19 mouse cellular contexts compared by ENCODE assay signal in the genomic region with DNA sequence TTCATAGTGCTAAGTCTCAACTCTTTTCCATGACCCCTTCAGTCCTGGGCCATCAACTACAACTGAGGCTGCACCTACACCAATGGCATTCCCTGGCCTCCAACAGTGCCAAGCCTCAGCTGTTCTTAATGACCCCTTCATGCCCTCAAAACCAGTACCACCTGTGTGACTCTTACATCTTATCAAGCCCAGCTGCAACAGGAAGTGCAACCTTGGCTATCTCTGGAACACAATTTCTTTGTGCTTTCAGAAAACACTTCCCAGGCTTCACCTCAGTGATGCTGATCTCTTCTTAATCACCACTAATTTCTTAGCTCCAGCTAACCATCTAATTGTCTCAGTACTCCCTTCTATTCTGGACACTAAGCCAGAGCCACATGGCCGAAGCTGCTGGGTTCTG. TPM values are rescaled to one million over a fixed set of nuclear protein-coding genes. Genes with fewer than 3 reads are reported as not detected.
DNase-seq lines count a peak whose midpoint lies in the region; ATAC-seq and TF ChIP-seq lines count a peak whose summit lies in the region.
"Had no signal": no experiment of that assay in that cellular context is flagged by ENCODE, and none has a peak within 500 bp of the region (broad histone marks: within the 10 kb centered on the region; RNA-seq: fewer than 3 reads in every experiment).

No protein-coding gene starts in this region.

- 0% methylated on average over 1 of the region's 1 CpGs for WGBS in bone marrow, adult 2 months
- WGBS in forebrain, embryonic 16.5 days = 93% methylated on average over 1 of the region's 1 CpGs

- peak; percentile 13 for DNase-seq in splenic B cell, adult 2 months (ENCODE audit: low read depth, low spot score)
- DNase-seq in lung, postnatal 4 days = no peak
- no peak for DNase-seq in layer of hippocampus, postnatal 10 days (ENCODE audit: low spot score in 2 of 2)
- DNase-seq: adrenal gland, adult 2 months; cerebellum, adult 2 months; heart, postnatal 14 days; kidney, postnatal 4 days had no signal

- H3K9ac ChIP-seq in forebrain, embryonic 16.5 days (replicated peaks; ENCODE audit: low read depth, low read length) = no peak overlapping the region
- H3K9ac ChIP-seq: forebrain, embryonic 13.5 days; heart, embryonic 13.5 days; kidney, embryonic 15.5 days; midbrain, embryonic 13.5 days had no signal

- H3K9me3 ChIP-seq in megakaryocyte, embryonic 14.5 days = no peaks in the 10 kb centered on the region
- no peaks in the 10 kb centered on the region for H3K9me3 ChIP-seq in forebrain, embryonic 16.5 days (ENCODE audit: control insufficient read depth, low read length)
- H3K9me3 ChIP-seq: forebrain, embryonic 13.5 days; heart, embryonic 13.5 days; kidney, embryonic 15.5 days; midbrain, embryonic 13.5 days had no signal

- ATAC-seq in megakaryocyte, adult 5-6 weeks (ENCODE audit: poor library complexity, severe bottlenecking) = no peak
- ATAC-seq in forebrain, embryonic 16.5 days = no peak
- ATAC-seq: forebrain, embryonic 13.5 days; hindbrain, postnatal 0 days; intestine, embryonic 16.5 days; lung, postnatal 0 days; midbrain, embryonic 13.5 days; Patski had no signal

- H3K4me3 ChIP-seq in megakaryocyte, embryonic 14.5 days (replicated peaks) = peak overlapping the region; percentile 80
- no peak overlapping the region for H3K4me3 ChIP-seq in bone marrow, adult 2 months (replicated peaks; ENCODE audit: control insufficient read depth, low read depth, low read length)
- H3K4me3 ChIP-seq in forebrain, embryonic 16.5 days (replicated peaks; ENCODE audit: low read length) = no peak overlapping the region
- H3K4me3 ChIP-seq: forebrain, embryonic 13.5 days; heart, embryonic 13.5 days; kidney, embryonic 15.5 days; midbrain, embryonic 13.5 days had no signal

- no peaks in the 10 kb centered on the region for H3K27me3 ChIP-seq in megakaryocyte, embryonic 14.5 days (replicated peaks)
- H3K27me3 ChIP-seq in splenic B cell, adult 2 months (ENCODE audit: control insufficient read depth, insufficient read depth, low read length, poor library complexity, severe bottlenecking) = no peaks in the 10 kb centered on the region
- no peaks in the 10 kb centered on the region for H3K27me3 ChIP-seq in forebrain, embryonic 16.5 days (replicated peaks; ENCODE audit: control insufficient read depth, insufficient read depth, low read length)
- H3K27me3 ChIP-seq: forebrain, embryonic 13.5 days; heart, embryonic 13.5 days; kidney, embryonic 15.5 days; midbrain, embryonic 13.5 days; Patski had no signal

- H3K36me3 ChIP-seq in megakaryocyte, embryonic 14.5 days (replicated peaks; ENCODE audit: low read length) = peaks cover 48% of the 10 kb centered on the region
- 0 out of 2 replicates have a peak, but pooled peaks cover 1% of the 10 kb centered on the region for H3K36me3 ChIP-seq in splenic B cell, adult 2 months (ENCODE audit: control insufficient read depth, insufficient read depth, low read length, poor library complexity, severe bottlenecking)
- H3K36me3 ChIP-seq in forebrain, embryonic 16.5 days (ENCODE audit: control insufficient read depth, insufficient read depth) = peaks cover 2% of the 10 kb centered on the region; the same call in 1 of the 2 replicates

- no peak for TF ChIP-seq CTCF in bone marrow, adult 2 months (IDR thresholded peaks at IDR 0.05; ENCODE audit: control insufficient read depth, insufficient read depth, low read length)

- no peak for TF ChIP-seq POLR2A in bone marrow, adult 2 months (IDR thresholded peaks at IDR 0.05; ENCODE audit: borderline replicate concordance, control insufficient read depth, low read depth, low read length)

- H3K4me2 ChIP-seq in forebrain, embryonic 16.5 days (ENCODE audit: low read length) = no peak overlapping the region
- H3K4me2 ChIP-seq: forebrain, embryonic 13.5 days; heart, embryonic 13.5 days; kidney, embryonic 15.5 days; midbrain, embryonic 13.5 days had no signal

- H3K4me1 ChIP-seq in megakaryocyte, embryonic 14.5 days = peaks cover 31% of the 10 kb centered on the region
- peaks cover 2% of the 10 kb centered on the region for H3K4me1 ChIP-seq in bone marrow, adult 2 months (ENCODE audit: control insufficient read depth, insufficient read depth, low read length)
- peaks cover 10% of the 10 kb centered on the region for H3K4me1 ChIP-seq in forebrain, embryonic 16.5 days (replicated peaks; ENCODE audit: control insufficient read depth, insufficient read depth, low read length)

- H3K27ac ChIP-seq in bone marrow, adult 2 months (ENCODE audit: control insufficient read depth, insufficient read depth, low read depth, low read length, poor library complexity) = peak overlapping the region; percentile 54; the same call in 1 of the 2 replicates
- H3K27ac ChIP-seq in forebrain, embryonic 16.5 days (ENCODE audit: low read length) = no peak overlapping the region
- H3K27ac ChIP-seq: forebrain, embryonic 13.5 days; heart, embryonic 13.5 days; hindbrain, postnatal 0 days; kidney, embryonic 15.5 days; midbrain, embryonic 13.5 days had no signal

RNA-seq across cellular contexts. Expression of gene Pfkm, which starts 3.5 kb away (rescaled TPM):
- polyA plus RNA-seq in megakaryocyte, embryonic 14.5 days (2012; ENCODE audit: insufficient read depth, low replicate concordance) = 2.6 and 10.2 TPM in 2 replicates
- 2.4 and 3.1 TPM in 2 replicates for total RNA-seq in megakaryocyte, adult 5-6 weeks (2015)
- 4.7 and 6.2 TPM in 2 replicates for total RNA-seq in megakaryocyte, adult 5-6 weeks (2017)
- polyA plus RNA-seq in bone marrow, adult 2 months (2011; ENCODE audit: insufficient read depth, insufficient read length, low replicate concordance, missing spikeins) = 22.9 and 23.0 TPM in 2 replicates
- polyA plus RNA-seq in forebrain, embryonic 16.5 days (2015; fragmentation: Nextera tagmentation; extraction: Ambion mirVana) = 93.3 and 97.0 TPM in 2 replicates
- total RNA-seq in layer of hippocampus, postnatal 10 days (2021) = 100 to 1,000 TPM; 237 to 251 TPM

RNA-seq across cellular contexts. Expression of gene Senp1, which starts 4.7 kb away (rescaled TPM):
- polyA plus RNA-seq in megakaryocyte, embryonic 14.5 days (2012; ENCODE audit: insufficient read depth, low replicate concordance) = 5.1 and 9.2 TPM in 2 replicates
- 43.4 and 44.7 TPM in 2 replicates for total RNA-seq in megakaryocyte, adult 5-6 weeks (2015)
- total RNA-seq in megakaryocyte, adult 5-6 weeks (2017) = 39.9 and 52.2 TPM in 2 replicates
- polyA plus RNA-seq in bone marrow, adult 2 months (2011; ENCODE audit: insufficient read depth, insufficient read length, low replicate concordance, missing spikeins) = 23.1 and 27.6 TPM in 2 replicates
- polyA plus RNA-seq in forebrain, embryonic 16.5 days (2015; fragmentation: Nextera tagmentation; extraction: Ambion mirVana) = 26.9 and 30.9 TPM in 2 replicates
- 10 to 100 TPM; 14.2 to 17.5 TPM for total RNA-seq in layer of hippocampus, postnatal 10 days (2021)
